Mouse (Mus musculus) intestine, embryonic 16.5 days (tissue): ENCODE results near the gene Rnf186. TPM values are rescaled to one million over a fixed set of nuclear protein-coding genes. Genes with fewer than 3 reads are reported as not detected.
"Not testable (repeated sequence)": the region's sequence is repeated elsewhere in the genome, so short reads cannot be mapped to it uniquely, and the experiment has no call there.

Experiments
- ATAC-seq: fragments of 200-750 bp; cut with Nextera tagmentation; 2 replicates; pipeline ENCODE4 v1.8.0; 2017; ENCODE audit warnings: moderate TSS enrichment, moderate library complexity
- H3K27ac ChIP-seq: fragments of 300-500 bp; sonication (generic); 2 replicates; pipeline ENCODE4 v1.5.1; 2014; ENCODE audit warnings: mild to moderate bottlenecking, low read length
- H3K27me3 ChIP-seq: fragments of 300-500 bp; sonication (generic); replicated peaks from 2 replicates; pipeline ENCODE4 v1.6.1; 2014; ENCODE audit warnings: low read length, control low read depth, mixed read lengths; ENCODE audit not compliant: control insufficient read depth, insufficient read depth
- H3K36me3 ChIP-seq: fragments of 300-500 bp; sonication (generic); 2 replicates; pipeline ENCODE4 v1.6.1; 2014; ENCODE audit warnings: low read length, control low read depth; ENCODE audit not compliant: control insufficient read depth, insufficient read depth
- H3K4me1 ChIP-seq: fragments of 300-500 bp; sonication (generic); 2 replicates; pipeline ENCODE4 v1.6.1; 2014; ENCODE audit warnings: low read length, control low read depth, mixed read lengths; ENCODE audit not compliant: control insufficient read depth, insufficient read depth
- H3K4me2 ChIP-seq: fragments of 300-500 bp; sonication (generic); 2 replicates; pipeline ENCODE4 v1.6.1; 2014; ENCODE audit warnings: low read depth, low read length, control low read depth
- H3K4me3 ChIP-seq: fragments of 300-500 bp; sonication (generic); 2 replicates; pipeline ENCODE4 v1.5.1; 2014; ENCODE audit warnings: mild to moderate bottlenecking, low read length
- H3K9ac ChIP-seq: fragments of 300-500 bp; sonication (generic); 2 replicates; pipeline ENCODE4 v1.6.1; 2014; ENCODE audit warnings: low read depth, low read length
- H3K9me3 ChIP-seq: fragments of 300-500 bp; sonication (generic); 2 replicates; pipeline ENCODE4 v1.6.1; 2016; ENCODE audit warnings: low read length, control low read depth; ENCODE audit not compliant: control insufficient read depth
- WGBS: fragments of 180-500 bp; shearing (Covaris S2); extraction: QIAGEN DNeasy Blood & Tissue Kit; methylation state at CpG from one replicate; pipeline ENCODE4 v1.1.7; 2014; 5-methylcytosine and 5-hydroxymethylcytosine counted together
- polyA plus RNA-seq: library from polyadenylated mRNA; unstranded; fragments of >200 nt; fragmentation: Nextera tagmentation; extraction: Ambion mirVana; gene quantifications from 2 replicates; pipeline ENCODE4 v1.2.1, GENCODE M21; 2015

Gene Rnf186
- polyA plus RNA-seq, 1 experiment from 2014 or later = 106 TPM

- H3K4me2 ChIP-seq = peak overlapping the region; percentile 46
- peak overlapping the region; percentile 96 for H3K27ac ChIP-seq
- H3K27me3 ChIP-seq = no peaks in the 10 kb centered on the region
- H3K36me3 ChIP-seq = no peaks in the 10 kb centered on the region
- peak overlapping the region; percentile 59 for H3K4me3 ChIP-seq
- peaks cover 17% of the 10 kb centered on the region; the same call in 1 of the 2 replicates for H3K4me1 ChIP-seq
- peak; percentile 15 for ATAC-seq
- peak overlapping the region; percentile 83 for H3K9ac ChIP-seq
- WGBS = 40% methylated on average over 16 of the region's 16 CpGs
- no peaks in the 10 kb centered on the region for H3K9me3 ChIP-seq
These were observed 2.1 kb downstream of the Rnf186 start for GRCm38 (mm10) chr4:138968772-138969556.

GRCm38 (mm10) chr4:138969736-138970135 is 2.8 kb downstream of the Rnf186 start:
- WGBS = 27% methylated on average over 9 of the region's 9 CpGs
- H3K4me3 ChIP-seq = peak overlapping the region; percentile 59
- H3K4me2 ChIP-seq = peak overlapping the region; percentile 46
- H3K4me1 ChIP-seq = peaks cover 17% of the 10 kb centered on the region; the same call in 1 of the 2 replicates
- no peaks in the 10 kb centered on the region for H3K9me3 ChIP-seq
- H3K9ac ChIP-seq = peak overlapping the region; percentile 83
- H3K36me3 ChIP-seq = no peaks in the 10 kb centered on the region
- H3K27ac ChIP-seq = peak overlapping the region; percentile 96
- no peak for ATAC-seq
- no peaks in the 10 kb centered on the region for H3K27me3 ChIP-seq

GRCm38 (mm10) chr4:138971371-138971770 is 4.5 kb downstream of the Rnf186 start:
- WGBS = 83% methylated on average over 6 of the region's 6 CpGs
- H3K4me2 ChIP-seq = no peak overlapping the region
- H3K9me3 ChIP-seq = no peaks in the 10 kb centered on the region
- H3K4me1 ChIP-seq = peaks cover 10% of the 10 kb centered on the region; the same call in 1 of the 2 replicates
- no peak for ATAC-seq
- H3K4me3 ChIP-seq = no peak overlapping the region
- H3K36me3 ChIP-seq = no peaks in the 10 kb centered on the region
- H3K27me3 ChIP-seq = no peaks in the 10 kb centered on the region
- peak overlapping the region; percentile 21; the same call in 1 of the 2 replicates for H3K9ac ChIP-seq
- peak overlapping the region; percentile 96 for H3K27ac ChIP-seq

- Histone ChIP-seq H3K4me2 (peak overlapping the region; percentile 96), H3K4me3 (peak overlapping the region; percentile 71), H3K9me3 (no peaks in the 10 kb centered on the region), H3K27ac (peak overlapping the region; percentile 98), H3K9ac (peak overlapping the region; percentile 98), H3K4me1 (peaks cover 8% of the 10 kb centered on the region; the same call in 1 of the 2 replicates), H3K36me3 (no peaks in the 10 kb centered on the region), H3K27me3 (no peaks in the 10 kb centered on the region)
- 13% methylated on average over 20 of the region's 20 CpGs for WGBS
- ATAC-seq = peak; percentile 52
These were observed 5.4 kb downstream of the Rnf186 start for GRCm38 (mm10) chr4:138972139-138972826.

GRCm38 (mm10) chr4:138972827-138973718 is 6.2 kb downstream of the Rnf186 start, which contains the start of gene Tmco4:
Gene Tmco4 (plus strand): TSS chr4:138972888.
- peak within 1 kb of the TSS; percentile 98 for H3K27ac ChIP-seq
- H3K27me3 ChIP-seq = no peaks in the 10 kb centered on the region
- no peaks in the 10 kb centered on the region for H3K36me3 ChIP-seq
- H3K4me1 ChIP-seq = peaks cover 8% of the 10 kb centered on the region; the same call in 1 of the 2 replicates
- WGBS = under 1% methylated on average over 56 of the region's 60 CpGs
- ATAC-seq = peak; percentile 72
- H3K4me3 ChIP-seq = peak within 1 kb of the TSS; percentile 71
- H3K9me3 ChIP-seq = no peaks in the 10 kb centered on the region
- H3K4me2 ChIP-seq = peak within 1 kb of the TSS; percentile 96
- peak within 1 kb of the TSS; percentile 98 for H3K9ac ChIP-seq

GRCm38 (mm10) chr4:138973719-138974115 is 6.8 kb downstream of the Rnf186 start:
- H3K4me3 ChIP-seq = peak overlapping the region; percentile 71
- peak; percentile 0; the same call in 1 of the 2 replicates for ATAC-seq
- H3K9ac ChIP-seq = peak overlapping the region; percentile 98
- 63% methylated on average over 3 of the region's 3 CpGs for WGBS
- H3K27me3 ChIP-seq = no peaks in the 10 kb centered on the region
- H3K4me2 ChIP-seq = peak overlapping the region; percentile 96
- H3K27ac ChIP-seq = peak overlapping the region; percentile 98
- peaks cover 8% of the 10 kb centered on the region; the same call in 1 of the 2 replicates for H3K4me1 ChIP-seq
- H3K9me3 ChIP-seq = no peaks in the 10 kb centered on the region
- H3K36me3 ChIP-seq = no peaks in the 10 kb centered on the region

GRCm38 (mm10) chr4:138974540-138974939 is 7.6 kb downstream of the Rnf186 start:
- H3K36me3 ChIP-seq, H3K27ac ChIP-seq, H3K27me3 ChIP-seq, H3K4me3 ChIP-seq, H3K4me1 ChIP-seq, H3K4me2 ChIP-seq, ATAC-seq, H3K9me3 ChIP-seq, H3K9ac ChIP-seq: not testable (repeated sequence)
- WGBS = 80% methylated on average over 2 of the region's 2 CpGs

- H3K4me1 ChIP-seq = peaks cover 8% of the 10 kb centered on the region; the same call in 1 of the 2 replicates
- H3K27ac ChIP-seq = no peak overlapping the region; the same call in 1 of the 2 replicates
- H3K36me3 ChIP-seq = no peaks in the 10 kb centered on the region
- H3K4me2 ChIP-seq = no peak overlapping the region
- WGBS = 57% methylated on average over 3 of the region's 3 CpGs
- H3K9ac ChIP-seq = no peak overlapping the region; the same call in 1 of the 2 replicates
- H3K27me3 ChIP-seq = no peaks in the 10 kb centered on the region
- H3K4me3 ChIP-seq = no peak overlapping the region
- H3K9me3 ChIP-seq = no peaks in the 10 kb centered on the region
- ATAC-seq = no peak
These were observed 8.3 kb downstream of the Rnf186 start for GRCm38 (mm10) chr4:138975194-138975593.
